Mouse (Mus musculus) testis, postnatal 14 days (tissue): ENCODE data around the gene Fam110a.

Source experiments
- DNase-seq: peaks from one replicate; pipeline ENCODE4 v3.0.0; 2021; ENCODE audit warnings: low spot score

The Fam110a gene

DNA sequence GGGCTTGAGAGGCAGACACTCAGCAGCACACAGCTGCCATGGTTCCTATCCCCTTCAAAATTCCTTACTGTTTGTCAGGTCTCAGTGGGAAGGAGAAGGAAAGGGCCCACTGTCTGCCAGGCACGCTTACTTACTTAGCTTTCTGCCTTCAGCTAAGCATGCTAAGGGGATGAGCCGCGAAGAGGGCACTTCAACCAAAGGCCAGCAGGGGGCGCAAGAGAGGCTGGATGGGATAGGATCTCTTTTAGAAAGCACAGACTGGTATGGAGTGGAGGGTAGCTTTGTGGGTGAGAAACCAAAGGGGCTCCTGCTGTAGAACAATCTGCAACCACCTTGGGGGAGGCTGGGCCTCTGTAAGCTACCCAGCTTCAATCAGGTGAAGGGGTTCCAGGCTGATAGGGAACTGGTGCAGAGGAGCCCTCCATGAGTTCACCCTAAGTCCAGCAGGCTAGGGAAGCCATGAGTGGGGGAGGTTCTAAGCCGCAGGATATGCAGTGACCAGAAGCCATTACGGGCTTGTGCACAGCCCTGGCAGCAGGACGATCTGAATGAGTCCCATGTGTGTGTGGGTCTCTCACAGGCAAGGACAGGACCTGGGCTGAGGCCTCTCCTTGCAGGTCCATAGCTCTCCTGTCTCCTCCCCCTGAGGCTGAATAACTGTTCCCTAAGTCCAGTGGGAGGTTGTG, 49.5 kb downstream of the Fam110a start:
- DNase-seq: peak; percentile 78

GRCm38 (mm10) chr2:151927103-151927502, 52.9 kb downstream of the Fam110a start:
- no peak for DNase-seq

DNA sequence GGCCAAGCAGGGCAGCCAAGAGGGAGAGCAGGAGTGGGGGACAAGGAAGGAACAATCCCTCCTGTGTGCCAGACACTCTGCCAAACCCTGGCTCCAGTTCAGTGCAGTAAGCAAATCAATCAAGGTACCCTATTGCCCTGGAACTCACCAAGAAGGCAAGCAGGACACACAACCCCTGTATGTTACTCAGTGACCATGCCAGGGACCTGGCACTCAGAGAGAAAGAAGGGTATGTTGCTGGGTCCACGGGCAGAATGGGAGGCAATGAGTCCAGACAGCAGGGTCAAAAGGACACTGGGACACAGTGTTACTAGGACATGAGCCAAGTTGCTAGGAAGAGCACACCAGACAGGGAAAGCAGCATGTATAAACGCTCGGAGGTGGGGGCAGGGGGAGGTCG, 54.3 kb downstream of the Fam110a start:
- DNase-seq: no peak

DNA sequence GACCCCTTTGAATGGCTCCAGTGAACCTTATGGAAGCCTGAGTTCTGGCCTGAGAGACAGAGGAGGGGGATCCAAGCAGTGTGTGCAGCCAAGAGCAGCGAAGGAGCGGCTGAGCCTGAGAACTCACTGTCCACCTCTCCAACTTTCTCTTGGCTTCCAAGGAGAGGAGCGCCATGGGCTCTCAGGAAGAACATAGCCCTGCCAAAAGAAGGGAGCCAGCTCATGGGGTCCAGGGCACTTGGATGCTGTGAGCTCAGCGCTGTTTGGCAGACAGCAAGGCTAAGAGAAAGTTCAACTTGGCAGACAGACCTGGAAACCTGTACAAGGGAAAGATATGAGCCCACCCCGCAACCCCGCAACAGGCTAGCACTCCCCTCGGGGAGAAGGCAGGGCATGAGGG, 55.7 kb downstream of the Fam110a start:
- no peak for DNase-seq

DNA sequence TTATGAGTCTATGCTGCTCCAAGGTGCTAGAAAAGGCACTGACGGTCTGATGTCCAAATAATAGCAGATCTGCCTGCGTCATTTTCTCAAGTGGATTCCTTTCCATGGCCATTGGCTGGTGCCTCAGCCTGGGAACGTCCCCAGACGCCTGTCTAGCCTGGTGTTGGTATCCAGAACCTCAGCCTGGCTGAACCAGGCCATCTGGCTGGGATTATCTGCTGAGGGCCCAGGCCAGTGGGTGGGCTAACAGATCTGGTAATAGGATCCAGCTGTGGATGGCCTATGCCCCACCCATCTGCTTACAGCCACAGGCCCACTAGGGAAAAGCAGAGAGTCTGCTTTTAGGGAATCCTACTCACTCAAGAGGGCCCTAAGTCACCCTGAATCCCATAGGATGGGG, 58.4 kb downstream of the Fam110a start:
- no peak for DNase-seq

DNA sequence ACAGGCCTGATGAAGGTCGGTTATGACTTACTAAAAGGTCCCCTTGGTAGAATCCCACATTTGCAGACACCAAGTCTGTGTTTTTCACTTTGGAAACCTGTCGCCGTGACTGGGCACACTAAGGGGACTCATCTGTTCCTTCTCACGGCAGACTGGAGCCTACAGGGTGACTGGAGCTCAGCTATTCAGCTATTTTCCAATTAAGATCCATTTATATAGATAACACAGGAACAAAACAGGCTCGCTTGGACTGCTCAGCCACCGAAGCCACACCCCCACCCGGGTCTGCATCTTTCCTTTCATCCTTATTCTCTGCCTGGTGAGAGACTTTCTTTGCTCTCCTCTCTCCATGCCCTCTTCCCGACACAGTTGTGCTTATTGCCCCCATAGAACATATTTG, 59.0 kb downstream of the Fam110a start:
- DNase-seq: no peak
